Mouse (Mus musculus) gastrocnemius, postnatal 36 days (tissue): ENCODE data around the gene Fam181b. TPM values are rescaled to one million over a fixed set of nuclear protein-coding genes. Genes with fewer than 3 reads are reported as not detected.

Source experiments
- DNase-seq, 2 experiments: peaks; one replicate each; pipeline ENCODE4 v3.0.0; 2022
- intact Hi-C: fragments of 180-260 bp; cut with DNase I; formaldehyde crosslinking; loops from one replicate; pipeline ENCODE4 v1.15.1; 2025
- total RNA-seq, 2 experiments: library from RNA; stranded (reverse); gene quantifications; 2 replicates each; pipeline ENCODE4 v1.2.3; 2021

Gene Fam181b
- total RNA-seq, 2 experiments from 2014 or later, result 0.94 to 1.2 TPM

- DNase-seq, result no peak
- intact Hi-C loops, result no loop called here
These were observed 44.3 kb downstream of the Fam181b start for GRCm38 (mm10) chr7:93123936-93124335.

Other genes with a start within 250 kb of the Fam181b start
- under 1 TPM; 0.12 to 0.18 TPM for gene Ddias, start 205.6 kb upstream of the Fam181b start, total RNA-seq
- 1 to 10 TPM; 4.2 to 4.7 TPM for gene Prcp, start 205.4 kb upstream of the Fam181b start, total RNA-seq